Mouse (Mus musculus) c-Kit-negative CD71-positive TER-119-positive erythroid progenitor cells, embryonic 14.5 days (primary cell): ENCODE data around the gene Rp9.

Source experiments
- DNase-seq: peaks from one replicate; pipeline ENCODE4 v3.0.0-alpha.2; 2013; ENCODE audit warnings: low read depth, low spot score

Rp9 gene

DNA sequence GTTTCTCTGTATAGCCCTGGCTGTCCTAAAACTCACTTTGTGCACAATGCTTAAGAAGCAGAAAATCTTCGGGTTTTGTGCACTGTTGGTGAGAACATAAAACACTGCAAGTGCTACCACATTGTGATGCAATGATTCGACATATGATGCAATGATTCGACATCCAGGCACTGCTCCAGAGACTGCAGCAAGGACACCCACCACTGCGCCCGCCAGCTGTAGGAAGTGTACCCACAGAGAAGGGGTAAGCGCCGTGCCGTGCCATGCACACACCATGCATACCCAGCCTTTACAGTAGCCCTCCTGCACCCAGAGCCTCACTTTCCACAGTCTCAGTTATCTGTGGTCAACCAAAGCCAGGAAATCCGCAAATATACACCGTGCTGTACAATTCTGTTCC lies 102.9 kb downstream of the Rp9 start:
- no peak for DNase-seq

DNA sequence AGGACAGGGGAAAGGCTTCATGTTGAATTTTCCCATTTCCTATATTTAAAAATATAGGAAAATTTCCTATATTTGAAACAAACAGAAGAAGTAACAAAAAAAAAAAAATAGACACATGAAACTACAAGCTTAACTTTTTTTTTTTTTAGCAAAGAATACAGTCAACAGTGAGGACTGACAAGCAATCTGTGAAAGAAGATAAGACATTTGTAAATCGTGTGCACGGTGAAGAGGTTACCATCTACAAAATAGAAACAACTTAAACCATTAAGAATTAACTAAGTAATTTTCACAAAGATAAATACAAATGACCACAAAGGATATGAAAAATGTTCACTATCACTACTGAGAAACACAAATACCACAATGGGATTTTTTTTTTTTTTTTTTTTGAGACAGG lies 103.3 kb downstream of the Rp9 start:
- DNase-seq, result no peak
